Mouse (Mus musculus) embryonic facial prominence, embryonic 12.5 days (tissue): ENCODE results near the gene Dock4. TPM values are rescaled to one million over a fixed set of nuclear protein-coding genes. Genes with fewer than 3 reads are reported as not detected.

ENCODE experiments used
- ATAC-seq: fragments of 200-750 bp; cut with Nextera tagmentation; 2 replicates; pipeline ENCODE4 v1.8.0; 2017; ENCODE audit not compliant: insufficient number of reproducible peaks, insufficient read depth, low FRiP score, low TSS enrichment
- H3K27ac ChIP-seq: fragments of 300-500 bp; sonication (generic); 2 replicates; pipeline ENCODE4 v1.5.1; 2016; ENCODE audit warnings: mild to moderate bottlenecking
- H3K27me3 ChIP-seq: fragments of 300-500 bp; sonication (generic); 2 replicates; pipeline ENCODE4 v1.6.1; 2016; ENCODE audit warnings: mild to moderate bottlenecking, moderate library complexity
- H3K36me3 ChIP-seq: fragments of 300-500 bp; sonication (generic); 2 replicates; pipeline ENCODE4 v1.6.1; 2016; ENCODE audit warnings: mild to moderate bottlenecking
- H3K4me1 ChIP-seq: fragments of 300-500 bp; sonication (generic); 2 replicates; pipeline ENCODE4 v1.6.1; 2016
- H3K4me2 ChIP-seq: fragments of 300-500 bp; sonication (generic); replicated peaks from 2 replicates; pipeline ENCODE4 v1.6.1; 2016; ENCODE audit warnings: mild to moderate bottlenecking, moderate library complexity
- H3K4me3 ChIP-seq: fragments of 300-500 bp; sonication (generic); 2 replicates; pipeline ENCODE4 v1.5.1; 2016; ENCODE audit warnings: mild to moderate bottlenecking
- H3K9ac ChIP-seq: fragments of 300-500 bp; sonication (generic); 2 replicates; pipeline ENCODE4 v1.6.1; 2016; ENCODE audit warnings: mild to moderate bottlenecking, moderate library complexity
- H3K9me3 ChIP-seq: fragments of 300-500 bp; sonication (generic); 2 replicates; pipeline ENCODE4 v1.6.1; 2016; ENCODE audit warnings: mild to moderate bottlenecking, moderate library complexity
- WGBS: fragments of 180-500 bp; shearing (Covaris S2); methylation state at CpG from one replicate; pipeline ENCODE4 v1.1.7; 2016; 5-methylcytosine and 5-hydroxymethylcytosine counted together
- polyA plus RNA-seq: library from polyadenylated mRNA; unstranded; fragments of >200 nt; fragmentation: Nextera tagmentation; extraction: Ambion mirVana; gene quantifications from 2 replicates; pipeline ENCODE4 v1.2.1, GENCODE M21; 2016

Gene Dock4
- polyA plus RNA-seq, 1 experiment from 2014 or later, result 24.5 TPM

- no peak overlapping the region for H3K9ac ChIP-seq
- peaks cover 15% of the 10 kb centered on the region for H3K4me1 ChIP-seq
- H3K27me3 ChIP-seq, result no peaks in the 10 kb centered on the region
- no peaks in the 10 kb centered on the region for H3K36me3 ChIP-seq
- H3K4me2 ChIP-seq, result no peak overlapping the region
- H3K9me3 ChIP-seq, result no peaks in the 10 kb centered on the region
- H3K4me3 ChIP-seq, result no peak overlapping the region
- ATAC-seq, result peak; percentile 22; the same call in 1 of the 2 replicates
- no peak overlapping the region for H3K27ac ChIP-seq
- 50% methylated on average over 6 of the region's 6 CpGs for WGBS
Observed at GRCm38 (mm10) chr12:40464282-40464681, 18.5 kb downstream of the Dock4 start.

- no peak for ATAC-seq
Observed at GRCm38 (mm10) chr12:40468235-40468634, 22.5 kb downstream of the Dock4 start.

GRCm38 (mm10) chr12:40469009-40469408, 23.3 kb downstream of the Dock4 start:
- WGBS, result 74% methylated on average over 5 of the region's 5 CpGs

More at GRCm38 (mm10) chr12:40468235-40468634, 22.5 kb downstream of the Dock4 start:
- Histone ChIP-seq H3K27ac (no peak overlapping the region), H3K27me3 (no peaks in the 10 kb centered on the region), H3K4me2 (no peak overlapping the region), H3K4me1 (peaks cover 24% of the 10 kb centered on the region), H3K9me3 (no peaks in the 10 kb centered on the region), H3K9ac (no peak overlapping the region), H3K36me3 (no peaks in the 10 kb centered on the region), H3K4me3 (no peak overlapping the region)
- WGBS, result 94% methylated on average over 4 of the region's 4 CpGs

GRCm38 (mm10) chr12:40471649-40472399, 26.1 kb downstream of the Dock4 start:
- Histone ChIP-seq H3K27ac (no peak overlapping the region), H3K9me3 (no peaks in the 10 kb centered on the region), H3K27me3 (no peaks in the 10 kb centered on the region), H3K4me3 (no peak overlapping the region), H3K36me3 (no peaks in the 10 kb centered on the region), H3K4me1 (peaks cover 22% of the 10 kb centered on the region; the same call in 1 of the 2 replicates), H3K9ac (no peak overlapping the region), H3K4me2 (peak overlapping the region; percentile 18; the same call in 1 of the 2 replicates)
- ATAC-seq, result no peak
- 36% methylated on average over 11 of the region's 11 CpGs for WGBS

More at GRCm38 (mm10) chr12:40469009-40469408, 23.3 kb downstream of the Dock4 start:
- no peaks in the 10 kb centered on the region for H3K9me3 ChIP-seq
- peaks cover 29% of the 10 kb centered on the region for H3K4me1 ChIP-seq
- no peak overlapping the region for H3K27ac ChIP-seq
- no peak overlapping the region for H3K9ac ChIP-seq
- no peak overlapping the region for H3K4me3 ChIP-seq
- H3K36me3 ChIP-seq, result no peaks in the 10 kb centered on the region
- no peak for ATAC-seq
- no peak overlapping the region for H3K4me2 ChIP-seq
- H3K27me3 ChIP-seq, result no peaks in the 10 kb centered on the region

- H3K27me3 ChIP-seq, result no peaks in the 10 kb centered on the region; the same call in 1 of the 2 replicates
- peaks cover 34% of the 10 kb centered on the region for H3K4me1 ChIP-seq
- no peak overlapping the region for H3K4me3 ChIP-seq
- H3K27ac ChIP-seq, result no peak overlapping the region
- no peak overlapping the region for H3K9ac ChIP-seq
- no peak overlapping the region for H3K4me2 ChIP-seq
- no peaks in the 10 kb centered on the region for H3K9me3 ChIP-seq
- WGBS, result 23% methylated on average over 2 of the region's 2 CpGs
- H3K36me3 ChIP-seq, result no peaks in the 10 kb centered on the region
- no peak for ATAC-seq
Observed at GRCm38 (mm10) chr12:40473709-40474108, 28.0 kb downstream of the Dock4 start.

DNA sequence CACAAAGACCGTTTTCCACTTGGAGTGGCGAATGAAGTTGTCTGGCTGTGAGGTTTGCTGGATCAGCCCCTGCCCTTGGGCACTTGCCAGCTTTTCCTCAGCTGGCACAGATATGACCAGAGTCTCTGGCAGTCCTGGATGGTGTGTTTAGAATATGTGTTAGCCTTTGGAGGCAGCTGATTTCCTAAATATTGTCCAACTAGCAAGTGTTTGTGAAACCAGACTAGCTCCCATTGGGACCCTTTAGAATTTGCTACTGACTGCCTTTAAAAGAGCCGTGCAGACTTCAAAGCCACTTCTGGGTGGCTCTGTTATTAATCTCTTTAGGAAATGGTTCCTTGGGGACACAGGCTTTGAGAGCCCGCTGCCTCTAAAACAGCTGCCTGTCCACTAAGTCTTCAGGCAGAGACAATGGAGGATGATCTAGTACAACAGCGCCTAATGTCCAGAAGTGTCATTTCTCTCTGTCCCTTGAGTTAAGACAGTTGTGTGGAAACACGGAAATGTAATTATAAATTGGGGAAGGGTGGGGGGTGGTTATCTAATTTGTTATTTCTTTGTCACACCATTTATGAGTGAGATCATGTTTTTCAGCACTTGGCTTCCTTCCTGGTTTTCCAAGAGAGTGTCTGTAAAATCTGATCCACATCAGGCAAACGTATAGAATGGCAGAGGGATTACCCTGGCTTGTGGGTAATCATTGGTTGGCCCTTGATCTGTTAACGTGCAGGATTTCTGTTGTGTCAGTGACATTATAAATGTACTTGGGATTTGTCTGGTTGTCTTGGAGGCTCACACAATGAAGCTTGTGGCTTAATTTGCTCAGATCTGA, 32.1 kb downstream of the Dock4 start:
- Histone ChIP-seq H3K9me3 (no peaks in the 10 kb centered on the region), H3K36me3 (no peaks in the 10 kb centered on the region), H3K27ac (no peak overlapping the region), H3K27me3 (no peaks in the 10 kb centered on the region; the same call in 1 of the 2 replicates), H3K4me3 (no peak overlapping the region), H3K4me2 (no peak overlapping the region), H3K4me1 (peaks cover 24% of the 10 kb centered on the region), H3K9ac (no peak overlapping the region)
- no peak for ATAC-seq
- WGBS, result 41% methylated on average over 8 of the region's 8 CpGs

- 24% methylated on average over 3 of the region's 3 CpGs for WGBS
- Histone ChIP-seq H3K9me3 (no peaks in the 10 kb centered on the region), H3K27ac (no peak overlapping the region), H3K27me3 (no peaks in the 10 kb centered on the region), H3K9ac (no peak overlapping the region), H3K4me3 (no peak overlapping the region), H3K4me2 (no peak overlapping the region), H3K36me3 (no peaks in the 10 kb centered on the region), H3K4me1 (peaks cover 14% of the 10 kb centered on the region; the same call in 1 of the 2 replicates)
- no peak for ATAC-seq
Observed at GRCm38 (mm10) chr12:40484224-40484623, 38.5 kb downstream of the Dock4 start.

DNA sequence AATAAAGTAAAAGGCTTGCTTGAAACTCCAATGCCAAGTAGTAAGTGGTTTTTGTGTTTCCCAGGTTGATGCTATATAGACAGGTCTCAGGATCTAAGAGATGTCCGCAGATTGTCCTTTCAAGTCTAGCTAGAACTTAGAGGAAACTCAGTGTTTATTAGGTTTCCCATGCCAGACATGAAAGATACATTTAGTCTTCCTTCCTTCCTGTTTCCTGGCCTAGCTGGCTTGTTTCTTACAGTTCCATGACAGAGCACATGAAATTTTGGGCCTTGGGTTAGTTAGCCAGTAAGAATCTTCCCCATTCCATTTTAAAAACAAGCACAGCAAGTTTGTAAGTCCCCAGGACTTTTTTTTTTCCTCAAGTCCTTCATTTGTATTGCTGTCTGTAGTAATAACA, 39.5 kb downstream of the Dock4 start:
- Histone ChIP-seq H3K36me3 (no peaks in the 10 kb centered on the region), H3K4me1 (peaks cover 14% of the 10 kb centered on the region; the same call in 1 of the 2 replicates), H3K4me3 (no peak overlapping the region), H3K9me3 (no peaks in the 10 kb centered on the region), H3K27ac (no peak overlapping the region), H3K9ac (no peak overlapping the region), H3K27me3 (no peaks in the 10 kb centered on the region), H3K4me2 (no peak overlapping the region)
- 97% methylated on average over 1 of the region's 1 CpGs for WGBS
- no peak for ATAC-seq

DNA sequence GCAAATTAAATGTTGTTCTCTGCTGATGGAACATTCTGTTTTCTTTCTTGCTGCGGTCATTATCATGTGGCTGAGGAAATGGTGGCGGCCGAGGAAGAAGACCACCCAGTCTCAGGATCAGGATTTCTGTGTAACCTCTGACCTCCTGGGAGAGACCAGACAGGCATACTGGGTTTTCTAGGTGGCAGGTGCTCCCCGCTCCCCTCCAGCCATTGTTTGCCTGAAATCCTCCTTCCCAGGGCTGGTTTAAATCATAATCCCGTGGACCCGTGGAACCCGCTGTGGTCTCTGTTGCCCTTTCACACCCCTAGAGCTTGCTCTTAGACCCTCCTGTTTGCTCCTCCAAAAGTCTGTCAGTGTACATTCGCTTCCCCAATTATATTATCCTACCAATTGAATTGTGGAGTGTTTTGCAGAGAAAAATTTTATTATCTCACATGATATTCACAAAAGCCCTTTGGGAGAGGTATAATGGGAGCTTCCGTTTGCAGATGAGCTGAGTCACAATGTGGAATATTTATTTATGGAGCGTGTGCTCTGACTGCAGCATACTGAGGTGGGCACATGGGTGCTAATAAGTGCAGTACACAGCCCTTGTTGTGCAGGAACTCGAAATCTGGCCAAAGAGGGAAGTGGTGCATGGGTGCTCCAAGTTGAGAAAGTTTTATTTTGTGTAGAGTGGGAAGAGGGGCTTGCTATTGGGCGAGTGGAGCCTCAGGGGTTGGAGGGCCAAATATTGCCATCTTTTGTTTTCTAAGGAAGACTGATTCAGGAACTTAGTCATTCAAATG, 40.5 kb downstream of the Dock4 start:
- Histone ChIP-seq H3K4me1 (peaks cover 14% of the 10 kb centered on the region; the same call in 1 of the 2 replicates), H3K9me3 (no peaks in the 10 kb centered on the region), H3K9ac (no peak overlapping the region), H3K36me3 (no peaks in the 10 kb centered on the region), H3K27ac (no peak overlapping the region), H3K4me3 (no peak overlapping the region), H3K4me2 (no peak overlapping the region), H3K27me3 (no peaks in the 10 kb centered on the region)
- ATAC-seq, result no peak
- 54% methylated on average over 12 of the region's 12 CpGs for WGBS

GRCm38 (mm10) chr12:40496387-40496786, 50.6 kb downstream of the Dock4 start:
- no peak for ATAC-seq
- Histone ChIP-seq H3K4me1 (peaks cover 24% of the 10 kb centered on the region), H3K9me3 (no peaks in the 10 kb centered on the region), H3K36me3 (no peaks in the 10 kb centered on the region), H3K9ac (no peak overlapping the region), H3K27ac (no peak overlapping the region), H3K4me2 (no peak overlapping the region), H3K4me3 (no peak overlapping the region), H3K27me3 (no peaks in the 10 kb centered on the region)
- WGBS, result 65% methylated on average over 11 of the region's 11 CpGs

DNA sequence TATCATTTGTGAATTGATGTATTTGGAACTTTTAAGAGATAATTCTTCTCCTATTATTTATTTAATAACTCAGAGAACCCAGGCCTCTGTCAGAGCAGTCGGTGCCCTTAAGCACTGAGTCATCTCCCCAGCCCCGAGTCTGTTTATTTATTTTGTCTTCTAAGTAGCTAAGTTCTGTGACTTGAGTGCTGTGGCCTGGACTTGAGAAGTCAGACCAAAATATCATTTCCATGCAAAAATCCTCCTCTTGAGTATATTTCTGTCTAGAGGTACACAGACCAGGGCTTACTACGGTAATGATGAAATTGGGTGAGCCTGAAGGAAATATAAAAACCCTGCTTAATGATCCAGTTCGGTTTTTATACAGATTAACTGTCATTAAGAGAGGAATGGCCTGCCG, 52.1 kb downstream of the Dock4 start:
- peaks cover 24% of the 10 kb centered on the region for H3K4me1 ChIP-seq

More for the DNA sequence above, 52.1 kb downstream of the Dock4 start:
- no peak for ATAC-seq
- Histone ChIP-seq H3K4me3 (no peak overlapping the region), H3K27me3 (no peaks in the 10 kb centered on the region), H3K9me3 (no peaks in the 10 kb centered on the region), H3K36me3 (no peaks in the 10 kb centered on the region), H3K4me2 (no peak overlapping the region), H3K9ac (no peak overlapping the region), H3K27ac (no peak overlapping the region)
- 57% methylated on average over 5 of the region's 5 CpGs for WGBS
